Mouse (Mus musculus): Measurements from ENCODE around the gene Epn2. TPM values are rescaled to one million over a fixed set of nuclear protein-coding genes. Genes with fewer than 3 reads are reported as not detected.

Epn2 gene
- polyA plus RNA-seq, 1 experiment from 2014 or later = 23.9 TPM

- Histone ChIP-seq H3K9me3 (replicated peaks) (no peaks in the 10 kb centered on the region), H3K27ac (replicated peaks) (peak within 1 kb of the TSS; percentile 92), H3K4me3 (peak within 1 kb of the TSS; percentile 39), H3K27me3 (ENCODE audit: low read depth, poor library complexity, severe bottlenecking) (no peaks in the 10 kb centered on the region), H3K36me3 (peaks cover 35% of the 10 kb centered on the region), H3K4me1 (peaks cover 50% of the 10 kb centered on the region)
- 5% methylated on average over 20 of the region's 20 CpGs for WGBS
- peak; percentile 77 for DNase-seq (ENCODE audit: low spot score)
Observed at GRCm38 (mm10) chr11:61484613-61485540, 94.6 kb downstream of the Epn2 start, which contains the start of gene Mfap4. Gene Mfap4 (plus strand): TSS chr11:61485431.

- Histone ChIP-seq H3K4me1 (peaks cover 48% of the 10 kb centered on the region), H3K9me3 (replicated peaks) (no peaks in the 10 kb centered on the region), H3K27me3 (ENCODE audit: low read depth, poor library complexity, severe bottlenecking) (no peaks in the 10 kb centered on the region), H3K36me3 (peaks cover 29% of the 10 kb centered on the region), H3K4me3 (peak overlapping the region; percentile 39), H3K27ac (replicated peaks) (peak overlapping the region; percentile 92)
- no peak for DNase-seq (ENCODE audit: low spot score)
- WGBS = 14% methylated on average over 10 of the region's 10 CpGs
Observed at GRCm38 (mm10) chr11:61484256-61484612, 95.3 kb downstream of the Epn2 start.

- DNase-seq (ENCODE audit: low spot score) = no peak
- H3K4me3 ChIP-seq = no peak overlapping the region
- peak overlapping the region; percentile 92; the same call in 1 of the 2 replicates for H3K27ac ChIP-seq (replicated peaks)
- H3K9me3 ChIP-seq (replicated peaks) = no peaks in the 10 kb centered on the region
- peaks cover 48% of the 10 kb centered on the region for H3K4me1 ChIP-seq
- 73% methylated on average over 13 of the region's 13 CpGs for WGBS
- H3K36me3 ChIP-seq = peaks cover 20% of the 10 kb centered on the region
- no peaks in the 10 kb centered on the region for H3K27me3 ChIP-seq (ENCODE audit: low read depth, poor library complexity, severe bottlenecking)
Observed at GRCm38 (mm10) chr11:61483226-61483845, 96.2 kb downstream of the Epn2 start.

GRCm38 (mm10) chr11:61481239-61482090 is 98.0 kb downstream of the Epn2 start:
- peaks cover 1% of the 10 kb centered on the region; the same call in 1 of the 2 replicates for H3K36me3 ChIP-seq
- WGBS = 85% methylated on average over 9 of the region's 9 CpGs
- H3K9me3 ChIP-seq (replicated peaks) = no peaks in the 10 kb centered on the region
- no peak for DNase-seq (ENCODE audit: low spot score)
- H3K4me1 ChIP-seq = peaks cover 50% of the 10 kb centered on the region
- H3K27me3 ChIP-seq (ENCODE audit: low read depth, poor library complexity, severe bottlenecking) = no peaks in the 10 kb centered on the region
- H3K27ac ChIP-seq (replicated peaks) = peak overlapping the region; percentile 60; the same call in 1 of the 2 replicates
- no peak overlapping the region for H3K4me3 ChIP-seq

GRCm38 (mm10) chr11:61478788-61479187 is 100.7 kb downstream of the Epn2 start:
- H3K36me3 ChIP-seq = no peaks in the 10 kb centered on the region
- no peaks in the 10 kb centered on the region for H3K27me3 ChIP-seq (ENCODE audit: low read depth, poor library complexity, severe bottlenecking)
- H3K9me3 ChIP-seq (replicated peaks) = no peaks in the 10 kb centered on the region
- no peak overlapping the region for H3K4me3 ChIP-seq
- H3K4me1 ChIP-seq = peaks cover 24% of the 10 kb centered on the region
- H3K27ac ChIP-seq (replicated peaks) = no peak overlapping the region
- DNase-seq (ENCODE audit: low spot score) = no peak
- WGBS = 90% methylated on average over 4 of the region's 4 CpGs

GRCm38 (mm10) chr11:61477566-61478508 is 101.7 kb downstream of the Epn2 start:
- WGBS = 61% methylated on average over 17 of the region's 17 CpGs

GRCm38 (mm10) chr11:61476786-61477382 is 102.6 kb downstream of the Epn2 start:
- H3K4me1 ChIP-seq = peaks cover 21% of the 10 kb centered on the region
- 54% methylated on average over 12 of the region's 12 CpGs for WGBS
- peak overlapping the region; percentile 30 for H3K4me3 ChIP-seq
- H3K9me3 ChIP-seq (replicated peaks) = no peaks in the 10 kb centered on the region
- DNase-seq (ENCODE audit: low spot score) = no peak
- peak overlapping the region; percentile 9; the same call in 1 of the 2 replicates for H3K27ac ChIP-seq (replicated peaks)
- H3K27me3 ChIP-seq (ENCODE audit: low read depth, poor library complexity, severe bottlenecking) = no peaks in the 10 kb centered on the region
- no peaks in the 10 kb centered on the region for H3K36me3 ChIP-seq

More at GRCm38 (mm10) chr11:61477566-61478508, 101.7 kb downstream of the Epn2 start:
- DNase-seq (ENCODE audit: low spot score) = no peak
- no peaks in the 10 kb centered on the region for H3K36me3 ChIP-seq
- no peaks in the 10 kb centered on the region for H3K27me3 ChIP-seq (ENCODE audit: low read depth, poor library complexity, severe bottlenecking)
- 0 out of 2 replicates have a peak overlapping the region, but pooled peaks have one; percentile 21 for H3K4me3 ChIP-seq
- peak overlapping the region; percentile 17; the same call in 1 of the 2 replicates for H3K27ac ChIP-seq (replicated peaks)
- peaks cover 22% of the 10 kb centered on the region for H3K4me1 ChIP-seq
- no peaks in the 10 kb centered on the region for H3K9me3 ChIP-seq (replicated peaks)

GRCm38 (mm10) chr11:61473630-61474029 is 105.9 kb downstream of the Epn2 start:
- Histone ChIP-seq H3K27me3 (ENCODE audit: low read depth, poor library complexity, severe bottlenecking) (no peaks in the 10 kb centered on the region), H3K4me3 (no peak overlapping the region), H3K9me3 (replicated peaks) (no peaks in the 10 kb centered on the region), H3K4me1 (peaks cover 24% of the 10 kb centered on the region), H3K27ac (replicated peaks) (no peak overlapping the region), H3K36me3 (no peaks in the 10 kb centered on the region)
- WGBS = 85% methylated on average over 4 of the region's 4 CpGs
- DNase-seq (ENCODE audit: low spot score) = no peak

GRCm38 (mm10) chr11:61470880-61471279 is 108.6 kb downstream of the Epn2 start:
- peaks cover 8% of the 10 kb centered on the region; the same call in 1 of the 2 replicates for H3K4me1 ChIP-seq
- H3K9me3 ChIP-seq (replicated peaks) = no peaks in the 10 kb centered on the region
- H3K27me3 ChIP-seq (ENCODE audit: low read depth, poor library complexity, severe bottlenecking) = no peaks in the 10 kb centered on the region
- no peak overlapping the region for H3K27ac ChIP-seq (replicated peaks)
- no peak overlapping the region for H3K4me3 ChIP-seq
- no peak for DNase-seq (ENCODE audit: low spot score)
- H3K36me3 ChIP-seq = no peaks in the 10 kb centered on the region

GRCm38 (mm10) chr11:61469317-61469917 is 110.1 kb downstream of the Epn2 start:
- DNase-seq (ENCODE audit: low spot score) = no peak
- 74% methylated on average over 7 of the region's 7 CpGs for WGBS
- Histone ChIP-seq H3K4me1 (peaks cover 8% of the 10 kb centered on the region; the same call in 1 of the 2 replicates), H3K9me3 (replicated peaks) (no peaks in the 10 kb centered on the region), H3K27me3 (ENCODE audit: low read depth, poor library complexity, severe bottlenecking) (no peaks in the 10 kb centered on the region), H3K27ac (replicated peaks) (no peak overlapping the region), H3K4me3 (no peak overlapping the region), H3K36me3 (no peaks in the 10 kb centered on the region)

GRCm38 (mm10) chr11:61468534-61468933 is 111.0 kb downstream of the Epn2 start:
- H3K36me3 ChIP-seq = no peaks in the 10 kb centered on the region
- H3K27ac ChIP-seq (replicated peaks) = no peak overlapping the region
- no peak overlapping the region for H3K4me3 ChIP-seq
- H3K4me1 ChIP-seq = peaks cover 8% of the 10 kb centered on the region; the same call in 1 of the 2 replicates
- H3K27me3 ChIP-seq (ENCODE audit: low read depth, poor library complexity, severe bottlenecking) = no peaks in the 10 kb centered on the region
- H3K9me3 ChIP-seq (replicated peaks) = no peaks in the 10 kb centered on the region
- 87% methylated on average over 4 of the region's 4 CpGs for WGBS
- DNase-seq (ENCODE audit: low spot score) = no peak
